Mouse (Mus musculus): ENCODE data around the gene Selenof. TPM values are rescaled to one million over a fixed set of nuclear protein-coding genes. Genes with fewer than 3 reads are reported as not detected.

The Selenof gene
- polyA plus RNA-seq, 1 experiment, result 97.5 TPM

GRCm38 (mm10) chr3:144628005-144628914 is 58.2 kb downstream of the Selenof start:
- H3K36me3 ChIP-seq (ENCODE audit: control insufficient read depth, insufficient read depth, low read length), result no peaks in the 10 kb centered on the region
- no peaks in the 10 kb centered on the region for H3K4me1 ChIP-seq (ENCODE audit: control insufficient read depth, insufficient read depth, low read length)
- TF ChIP-seq POLR2A (IDR thresholded peaks at IDR 0.05; ENCODE audit: control insufficient read depth, low read depth, low read length) (no peak), CTCF (IDR thresholded peaks at IDR 0.05; ENCODE audit: control insufficient read depth, insufficient read depth, insufficient replicate concordance, low read depth, low read length) (no peak)
- no peaks in the 10 kb centered on the region for H3K27me3 ChIP-seq (ENCODE audit: control insufficient read depth, insufficient read depth, low read length)
- no peak overlapping the region for H3K4me3 ChIP-seq (ENCODE audit: control insufficient read depth, low read depth, low read length)
- no peak overlapping the region for H3K27ac ChIP-seq (ENCODE audit: control insufficient read depth, insufficient read depth, low read depth, low read length)

- Histone ChIP-seq H3K4me1 (ENCODE audit: control insufficient read depth, insufficient read depth, low read length) (no peaks in the 10 kb centered on the region), H3K27ac (ENCODE audit: control insufficient read depth, insufficient read depth, low read depth, low read length) (no peak overlapping the region), H3K4me3 (ENCODE audit: control insufficient read depth, low read depth, low read length) (no peak overlapping the region), H3K27me3 (ENCODE audit: control insufficient read depth, insufficient read depth, low read length) (no peaks in the 10 kb centered on the region), H3K36me3 (ENCODE audit: control insufficient read depth, insufficient read depth, low read length) (no peaks in the 10 kb centered on the region)
- TF ChIP-seq CTCF (IDR thresholded peaks at IDR 0.05; ENCODE audit: control insufficient read depth, insufficient read depth, insufficient replicate concordance, low read depth, low read length), result no peak
- TF ChIP-seq POLR2A (IDR thresholded peaks at IDR 0.05; ENCODE audit: control insufficient read depth, low read depth, low read length), result no peak
These were observed 58.8 kb downstream of the Selenof start for GRCm38 (mm10) chr3:144628915-144629230.

GRCm38 (mm10) chr3:144635236-144635635 is 65.1 kb downstream of the Selenof start:
- H3K4me1 ChIP-seq (ENCODE audit: control insufficient read depth, insufficient read depth, low read length), result no peaks in the 10 kb centered on the region
- H3K27me3 ChIP-seq (ENCODE audit: control insufficient read depth, insufficient read depth, low read length), result no peaks in the 10 kb centered on the region
- H3K27ac ChIP-seq (ENCODE audit: control insufficient read depth, insufficient read depth, low read depth, low read length), result no peak overlapping the region
- TF ChIP-seq CTCF (IDR thresholded peaks at IDR 0.05; ENCODE audit: control insufficient read depth, insufficient read depth, insufficient replicate concordance, low read depth, low read length) (no peak), POLR2A (IDR thresholded peaks at IDR 0.05; ENCODE audit: control insufficient read depth, low read depth, low read length) (no peak)
- H3K36me3 ChIP-seq (ENCODE audit: control insufficient read depth, insufficient read depth, low read length), result no peaks in the 10 kb centered on the region
- H3K4me3 ChIP-seq (ENCODE audit: control insufficient read depth, low read depth, low read length), result no peak overlapping the region

GRCm38 (mm10) chr3:144638110-144638509 is 68.0 kb downstream of the Selenof start:
- H3K27me3 ChIP-seq (ENCODE audit: control insufficient read depth, insufficient read depth, low read length), result no peaks in the 10 kb centered on the region
- H3K27ac ChIP-seq (ENCODE audit: control insufficient read depth, insufficient read depth, low read depth, low read length), result no peak overlapping the region
- H3K36me3 ChIP-seq (ENCODE audit: control insufficient read depth, insufficient read depth, low read length), result no peaks in the 10 kb centered on the region
- H3K4me3 ChIP-seq (ENCODE audit: control insufficient read depth, low read depth, low read length), result no peak overlapping the region
- no peak for TF ChIP-seq POLR2A (IDR thresholded peaks at IDR 0.05; ENCODE audit: control insufficient read depth, low read depth, low read length)
- no peak for TF ChIP-seq CTCF (IDR thresholded peaks at IDR 0.05; ENCODE audit: control insufficient read depth, insufficient read depth, insufficient replicate concordance, low read depth, low read length)
- no peaks in the 10 kb centered on the region for H3K4me1 ChIP-seq (ENCODE audit: control insufficient read depth, insufficient read depth, low read length)

GRCm38 (mm10) chr3:144639387-144639786 is 69.3 kb downstream of the Selenof start:
- no peaks in the 10 kb centered on the region for H3K36me3 ChIP-seq (ENCODE audit: control insufficient read depth, insufficient read depth, low read length)
- no peak for TF ChIP-seq CTCF (IDR thresholded peaks at IDR 0.05; ENCODE audit: control insufficient read depth, insufficient read depth, insufficient replicate concordance, low read depth, low read length)
- TF ChIP-seq POLR2A (IDR thresholded peaks at IDR 0.05; ENCODE audit: control insufficient read depth, low read depth, low read length), result no peak
- H3K4me3 ChIP-seq (ENCODE audit: control insufficient read depth, low read depth, low read length), result no peak overlapping the region
- no peaks in the 10 kb centered on the region for H3K4me1 ChIP-seq (ENCODE audit: control insufficient read depth, insufficient read depth, low read length)
- H3K27me3 ChIP-seq (ENCODE audit: control insufficient read depth, insufficient read depth, low read length), result no peaks in the 10 kb centered on the region
- no peak overlapping the region for H3K27ac ChIP-seq (ENCODE audit: control insufficient read depth, insufficient read depth, low read depth, low read length)

- H3K27me3 ChIP-seq (ENCODE audit: control insufficient read depth, insufficient read depth, low read length), result no peaks in the 10 kb centered on the region
- no peak overlapping the region for H3K27ac ChIP-seq (ENCODE audit: control insufficient read depth, insufficient read depth, low read depth, low read length)
- H3K4me3 ChIP-seq (ENCODE audit: control insufficient read depth, low read depth, low read length), result no peak overlapping the region
- no peaks in the 10 kb centered on the region for H3K4me1 ChIP-seq (ENCODE audit: control insufficient read depth, insufficient read depth, low read length)
- no peak for TF ChIP-seq POLR2A (IDR thresholded peaks at IDR 0.05; ENCODE audit: control insufficient read depth, low read depth, low read length)
- TF ChIP-seq CTCF (IDR thresholded peaks at IDR 0.05; ENCODE audit: control insufficient read depth, insufficient read depth, insufficient replicate concordance, low read depth, low read length), result no peak
- no peaks in the 10 kb centered on the region for H3K36me3 ChIP-seq (ENCODE audit: control insufficient read depth, insufficient read depth, low read length)
These were observed 69.9 kb downstream of the Selenof start for GRCm38 (mm10) chr3:144640033-144640432.

GRCm38 (mm10) chr3:144642141-144642540 is 72.0 kb downstream of the Selenof start:
- Histone ChIP-seq H3K4me3 (ENCODE audit: control insufficient read depth, low read depth, low read length) (no peak overlapping the region), H3K27ac (ENCODE audit: control insufficient read depth, insufficient read depth, low read depth, low read length) (no peak overlapping the region), H3K4me1 (ENCODE audit: control insufficient read depth, insufficient read depth, low read length) (no peaks in the 10 kb centered on the region), H3K27me3 (ENCODE audit: control insufficient read depth, insufficient read depth, low read length) (no peaks in the 10 kb centered on the region), H3K36me3 (ENCODE audit: control insufficient read depth, insufficient read depth, low read length) (no peaks in the 10 kb centered on the region)
- TF ChIP-seq POLR2A (IDR thresholded peaks at IDR 0.05; ENCODE audit: control insufficient read depth, low read depth, low read length) (no peak), CTCF (IDR thresholded peaks at IDR 0.05; ENCODE audit: control insufficient read depth, insufficient read depth, insufficient replicate concordance, low read depth, low read length) (no peak)

Measured in testis, adult 2 months (tissue).